Mouse (Mus musculus): Measurements from ENCODE around the gene Fars2. TPM values are rescaled to one million over a fixed set of nuclear protein-coding genes. Genes with fewer than 3 reads are reported as not detected.

The Fars2 gene
- polyA plus RNA-seq, 1 experiment from 2014 or later = 46.3 TPM

- H3K4me2 ChIP-seq = no peak overlapping the region
- no peak overlapping the region for H3K27ac ChIP-seq (ENCODE audit: poor library complexity, severe bottlenecking)
- H3K4me1 ChIP-seq (replicated peaks) = no peaks in the 10 kb centered on the region
- H3K27me3 ChIP-seq (replicated peaks) = no peaks in the 10 kb centered on the region
- no peaks in the 10 kb centered on the region for H3K9me3 ChIP-seq (replicated peaks)
- H3K36me3 ChIP-seq = no peaks in the 10 kb centered on the region
- 64% methylated on average over 3 of the region's 3 CpGs for WGBS
- H3K9ac ChIP-seq = no peak overlapping the region
- H3K4me3 ChIP-seq = no peak overlapping the region
- no peak for ATAC-seq (ENCODE audit: insufficient number of reproducible peaks, low FRiP score)
Measured at GRCm38 (mm10) chr13:36707088-36707690, 590.0 kb downstream of the Fars2 start.

- 70% methylated on average over 2 of the region's 2 CpGs for WGBS
- Histone ChIP-seq H3K4me2 (no peak overlapping the region), H3K9ac (no peak overlapping the region), H3K4me3 (no peak overlapping the region), H3K9me3 (replicated peaks) (no peaks in the 10 kb centered on the region), H3K4me1 (replicated peaks) (no peaks in the 10 kb centered on the region), H3K36me3 (no peaks in the 10 kb centered on the region), H3K27me3 (replicated peaks) (no peaks in the 10 kb centered on the region), H3K27ac (ENCODE audit: poor library complexity, severe bottlenecking) (no peak overlapping the region)
- ATAC-seq (ENCODE audit: insufficient number of reproducible peaks, low FRiP score) = no peak
Measured at GRCm38 (mm10) chr13:36714101-36714500, 596.9 kb downstream of the Fars2 start.

- H3K9me3 ChIP-seq (replicated peaks) = no peaks in the 10 kb centered on the region
- H3K36me3 ChIP-seq = no peaks in the 10 kb centered on the region
- ATAC-seq (ENCODE audit: insufficient number of reproducible peaks, low FRiP score) = no peak
- H3K4me3 ChIP-seq = no peak overlapping the region
- H3K4me1 ChIP-seq (replicated peaks) = no peaks in the 10 kb centered on the region
- H3K27ac ChIP-seq (ENCODE audit: poor library complexity, severe bottlenecking) = no peak overlapping the region
- H3K4me2 ChIP-seq = no peak overlapping the region
- peaks cover 14% of the 10 kb centered on the region for H3K27me3 ChIP-seq (replicated peaks)
- WGBS = 50% methylated on average over 2 of the region's 2 CpGs
- H3K9ac ChIP-seq = no peak overlapping the region
Measured at GRCm38 (mm10) chr13:36716708-36717107, 599.5 kb downstream of the Fars2 start.

- ATAC-seq (ENCODE audit: insufficient number of reproducible peaks, low FRiP score) = no peak
- Histone ChIP-seq H3K9ac (no peak overlapping the region), H3K27me3 (replicated peaks) (peaks cover 20% of the 10 kb centered on the region), H3K4me3 (no peak overlapping the region), H3K36me3 (no peaks in the 10 kb centered on the region), H3K27ac (ENCODE audit: poor library complexity, severe bottlenecking) (no peak overlapping the region), H3K4me2 (no peak overlapping the region), H3K9me3 (replicated peaks) (no peaks in the 10 kb centered on the region), H3K4me1 (replicated peaks) (no peaks in the 10 kb centered on the region)
- WGBS = 48% methylated on average over 3 of the region's 3 CpGs
Measured at GRCm38 (mm10) chr13:36717376-36717775, 600.2 kb downstream of the Fars2 start.

- Histone ChIP-seq H3K4me2 (no peak overlapping the region), H3K4me1 (replicated peaks) (peaks cover 10% of the 10 kb centered on the region), H3K9ac (no peak overlapping the region), H3K4me3 (no peak overlapping the region), H3K27me3 (replicated peaks) (peaks cover 46% of the 10 kb centered on the region), H3K27ac (ENCODE audit: poor library complexity, severe bottlenecking) (no peak overlapping the region), H3K36me3 (no peaks in the 10 kb centered on the region), H3K9me3 (replicated peaks) (no peaks in the 10 kb centered on the region)
- no peak for ATAC-seq (ENCODE audit: insufficient number of reproducible peaks, low FRiP score)
- 86% methylated on average over 5 of the region's 5 CpGs for WGBS
Measured at GRCm38 (mm10) chr13:36720297-36721017, 603.2 kb downstream of the Fars2 start.

- Histone ChIP-seq H3K27me3 (replicated peaks) (peaks cover 56% of the 10 kb centered on the region), H3K9ac (no peak overlapping the region), H3K4me1 (replicated peaks) (peaks cover 19% of the 10 kb centered on the region), H3K4me2 (no peak overlapping the region), H3K36me3 (no peaks in the 10 kb centered on the region), H3K27ac (ENCODE audit: poor library complexity, severe bottlenecking) (no peak overlapping the region), H3K9me3 (replicated peaks) (no peaks in the 10 kb centered on the region), H3K4me3 (no peak overlapping the region)
- no peak for ATAC-seq (ENCODE audit: insufficient number of reproducible peaks, low FRiP score)
Measured at GRCm38 (mm10) chr13:36722309-36722708, 605.1 kb downstream of the Fars2 start.

GRCm38 (mm10) chr13:36723726-36724300 lies 606.6 kb downstream of the Fars2 start:
- Histone ChIP-seq H3K4me3 (no peak overlapping the region), H3K9ac (no peak overlapping the region), H3K36me3 (no peaks in the 10 kb centered on the region), H3K4me2 (peak overlapping the region; percentile 22; the same call in 1 of the 2 replicates), H3K27me3 (replicated peaks) (peaks cover 70% of the 10 kb centered on the region), H3K9me3 (replicated peaks) (no peaks in the 10 kb centered on the region), H3K27ac (ENCODE audit: poor library complexity, severe bottlenecking) (no peak overlapping the region), H3K4me1 (replicated peaks) (peaks cover 24% of the 10 kb centered on the region)
- no peak for ATAC-seq (ENCODE audit: insufficient number of reproducible peaks, low FRiP score)
- 1% methylated on average over 15 of the region's 15 CpGs for WGBS

GRCm38 (mm10) chr13:36724533-36725470 lies 607.6 kb downstream of the Fars2 start:
- no peak overlapping the region for H3K9ac ChIP-seq
- peaks cover 80% of the 10 kb centered on the region for H3K27me3 ChIP-seq (replicated peaks)
- H3K4me1 ChIP-seq (replicated peaks) = peaks cover 24% of the 10 kb centered on the region
- no peak overlapping the region for H3K27ac ChIP-seq (ENCODE audit: poor library complexity, severe bottlenecking)
- 1% methylated on average over 40 of the region's 40 CpGs for WGBS
- no peaks in the 10 kb centered on the region for H3K36me3 ChIP-seq
- H3K4me3 ChIP-seq = peak overlapping the region; percentile 36
- H3K9me3 ChIP-seq (replicated peaks) = no peaks in the 10 kb centered on the region
- peak overlapping the region; percentile 65 for H3K4me2 ChIP-seq
- ATAC-seq (ENCODE audit: insufficient number of reproducible peaks, low FRiP score) = no peak

- Histone ChIP-seq H3K36me3 (no peaks in the 10 kb centered on the region), H3K4me3 (no peak overlapping the region), H3K9me3 (replicated peaks) (no peaks in the 10 kb centered on the region), H3K27me3 (replicated peaks) (peaks cover 83% of the 10 kb centered on the region), H3K27ac (ENCODE audit: poor library complexity, severe bottlenecking) (no peak overlapping the region), H3K4me1 (replicated peaks) (peaks cover 24% of the 10 kb centered on the region), H3K4me2 (no peak overlapping the region), H3K9ac (no peak overlapping the region)
- 7% methylated on average over 8 of the region's 8 CpGs for WGBS
- ATAC-seq (ENCODE audit: insufficient number of reproducible peaks, low FRiP score) = no peak
Measured at GRCm38 (mm10) chr13:36725881-36726280, 608.7 kb downstream of the Fars2 start.

GRCm38 (mm10) chr13:36726551-36726950 lies 609.3 kb downstream of the Fars2 start:
- H3K9ac ChIP-seq = no peak overlapping the region
- peak overlapping the region; percentile 43 for H3K4me3 ChIP-seq
- peaks cover 84% of the 10 kb centered on the region for H3K27me3 ChIP-seq (replicated peaks)
- peaks cover 27% of the 10 kb centered on the region for H3K4me1 ChIP-seq (replicated peaks)
- WGBS = 1% methylated on average over 24 of the region's 24 CpGs
- H3K4me2 ChIP-seq = peak overlapping the region; percentile 73
- no peak overlapping the region for H3K27ac ChIP-seq (ENCODE audit: poor library complexity, severe bottlenecking)
- no peaks in the 10 kb centered on the region for H3K36me3 ChIP-seq
- H3K9me3 ChIP-seq (replicated peaks) = no peaks in the 10 kb centered on the region
- ATAC-seq (ENCODE audit: insufficient number of reproducible peaks, low FRiP score) = no peak

Measured in heart, embryonic 12.5 days (tissue).